Mouse (Mus musculus): ENCODE results near the gene Arl6ip6.

Arl6ip6 gene

DNA sequence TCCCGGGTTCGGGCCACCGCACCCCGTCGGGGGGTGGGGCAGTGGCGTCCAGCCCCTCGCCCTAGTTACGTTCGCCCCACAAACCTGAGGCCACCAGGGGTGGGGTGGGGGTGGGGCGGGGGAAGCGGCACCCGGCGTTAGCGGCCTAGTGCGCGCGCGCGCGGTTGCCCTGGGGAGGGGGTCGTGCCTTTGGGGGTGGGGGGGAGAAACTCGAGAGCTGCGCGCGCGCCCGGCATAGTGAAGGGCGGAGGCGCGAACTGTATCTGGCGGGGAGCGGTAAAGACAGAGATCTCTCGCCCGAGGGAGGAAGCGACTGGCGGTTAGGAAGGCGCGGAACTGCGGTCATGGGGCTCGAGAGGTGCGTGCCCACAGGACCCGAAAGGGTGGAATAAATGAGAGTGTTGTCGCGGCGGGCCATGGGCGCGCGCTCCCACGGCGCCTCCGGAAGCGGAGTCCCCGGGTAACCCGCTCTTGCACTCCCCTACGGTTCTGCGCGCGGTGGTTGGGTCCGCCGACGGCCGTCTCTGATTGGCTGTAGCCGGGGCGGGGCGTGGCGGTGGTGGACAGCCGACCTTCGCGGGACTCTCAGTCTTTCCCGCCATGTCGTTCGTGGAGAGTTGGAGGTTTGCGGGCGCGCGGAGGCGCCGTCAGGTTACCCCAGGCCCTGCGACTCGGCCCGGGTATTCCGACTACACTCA, at the start of gene Arl6ip6:
TSS of gene Arl6ip6 (plus strand) at position 204 of the 698 bp plus-strand sequence.
- peak; percentile 98 for DNase-seq

DNA sequence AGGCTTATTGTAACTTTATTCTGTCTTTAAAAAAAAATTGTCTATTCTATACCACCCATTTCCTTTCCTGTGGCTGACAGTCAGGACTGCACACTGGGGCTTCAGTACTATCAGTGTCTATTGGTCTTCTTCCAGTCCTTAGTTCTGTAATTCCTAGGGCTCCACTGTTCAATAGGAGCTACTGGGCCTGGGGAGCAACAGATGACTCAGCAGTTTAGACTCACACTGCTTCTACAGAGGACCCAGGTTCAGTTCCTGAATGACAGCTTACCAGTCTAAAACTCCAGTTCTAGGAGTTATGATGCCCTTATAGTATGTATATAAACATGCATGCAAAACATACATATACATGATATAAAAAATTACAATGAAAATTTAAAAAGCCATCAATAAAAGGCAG, 44.7 kb upstream of the Arl6ip6 start:
- no peak for DNase-seq

DNA sequence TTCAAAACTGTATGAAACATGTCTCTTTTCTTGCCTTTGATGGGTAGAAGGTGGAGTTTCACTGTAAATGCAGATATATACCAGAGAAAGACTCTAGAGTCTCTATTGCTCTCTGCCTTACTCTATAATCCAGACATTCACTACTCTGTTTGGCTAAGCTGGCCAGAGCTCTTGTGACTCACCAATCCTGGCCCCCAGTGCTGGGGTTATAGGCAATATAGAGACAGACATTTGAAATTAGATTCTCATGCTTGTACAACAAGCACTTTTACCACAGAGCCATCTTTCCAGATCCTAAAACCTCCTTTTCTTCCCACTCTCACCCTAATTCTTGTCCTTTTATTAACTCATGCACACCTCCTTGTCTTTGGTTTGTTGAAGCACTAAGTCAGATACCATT, 17.6 kb upstream of the Arl6ip6 start:
- no peak for DNase-seq

DNA sequence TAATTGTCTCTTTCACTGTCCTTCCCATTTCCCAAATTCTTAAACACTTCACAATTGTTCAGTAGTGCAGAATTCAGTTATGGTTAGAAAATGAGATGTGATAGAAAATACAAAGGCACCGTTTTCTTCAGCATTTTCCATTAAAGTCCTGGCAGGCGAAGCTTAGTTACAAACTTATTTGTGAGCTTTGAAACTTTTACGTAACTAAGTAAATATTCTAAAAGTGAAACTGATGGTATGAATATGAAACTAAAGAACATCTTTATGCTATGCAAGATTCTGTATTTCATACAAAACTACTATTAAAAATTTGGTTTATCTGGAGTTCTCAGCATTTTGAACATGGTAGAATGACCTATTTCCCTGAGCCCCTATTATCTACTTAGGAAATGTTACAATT, 12.6 kb upstream of the Arl6ip6 start:
- no peak for DNase-seq

DNA sequence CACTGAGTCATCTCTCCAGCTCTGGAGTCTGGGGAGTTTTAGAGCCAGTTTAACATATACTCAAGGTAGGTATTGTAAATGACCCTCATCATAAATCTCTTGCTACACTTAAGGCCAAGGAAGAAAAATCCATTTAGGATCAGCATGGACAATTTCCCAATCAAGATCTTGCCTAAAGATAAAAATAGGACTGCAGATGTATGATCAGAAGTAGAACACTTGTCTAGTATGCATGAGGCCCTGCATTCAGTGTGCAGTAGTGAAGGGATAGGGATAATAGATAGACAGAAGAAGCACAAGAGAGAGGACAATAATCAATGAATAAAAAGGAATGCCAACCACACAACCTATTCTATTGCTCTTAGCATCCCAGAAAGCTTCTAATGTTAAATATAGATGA, 11.7 kb upstream of the Arl6ip6 start:
- no peak for DNase-seq

DNA sequence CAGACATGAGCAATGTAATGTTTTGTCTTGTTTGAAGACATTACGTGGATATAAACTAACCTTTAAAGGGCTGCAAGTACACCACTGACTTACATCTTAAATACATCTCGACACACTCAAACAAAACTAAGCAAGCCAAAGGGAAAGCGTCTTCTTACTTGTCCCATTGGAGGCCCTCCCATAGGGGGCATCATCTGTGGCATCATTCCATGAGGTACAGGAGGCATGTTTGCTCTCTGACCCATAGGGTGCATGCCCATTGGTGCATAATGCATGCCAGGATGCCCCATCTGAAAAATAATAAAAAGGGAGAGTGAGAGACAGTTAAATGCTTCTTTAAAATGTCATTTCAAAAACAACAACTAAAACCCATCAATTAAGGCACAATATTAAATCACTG, 1.7 kb upstream of the Arl6ip6 start:
- DNase-seq = no peak

DNA sequence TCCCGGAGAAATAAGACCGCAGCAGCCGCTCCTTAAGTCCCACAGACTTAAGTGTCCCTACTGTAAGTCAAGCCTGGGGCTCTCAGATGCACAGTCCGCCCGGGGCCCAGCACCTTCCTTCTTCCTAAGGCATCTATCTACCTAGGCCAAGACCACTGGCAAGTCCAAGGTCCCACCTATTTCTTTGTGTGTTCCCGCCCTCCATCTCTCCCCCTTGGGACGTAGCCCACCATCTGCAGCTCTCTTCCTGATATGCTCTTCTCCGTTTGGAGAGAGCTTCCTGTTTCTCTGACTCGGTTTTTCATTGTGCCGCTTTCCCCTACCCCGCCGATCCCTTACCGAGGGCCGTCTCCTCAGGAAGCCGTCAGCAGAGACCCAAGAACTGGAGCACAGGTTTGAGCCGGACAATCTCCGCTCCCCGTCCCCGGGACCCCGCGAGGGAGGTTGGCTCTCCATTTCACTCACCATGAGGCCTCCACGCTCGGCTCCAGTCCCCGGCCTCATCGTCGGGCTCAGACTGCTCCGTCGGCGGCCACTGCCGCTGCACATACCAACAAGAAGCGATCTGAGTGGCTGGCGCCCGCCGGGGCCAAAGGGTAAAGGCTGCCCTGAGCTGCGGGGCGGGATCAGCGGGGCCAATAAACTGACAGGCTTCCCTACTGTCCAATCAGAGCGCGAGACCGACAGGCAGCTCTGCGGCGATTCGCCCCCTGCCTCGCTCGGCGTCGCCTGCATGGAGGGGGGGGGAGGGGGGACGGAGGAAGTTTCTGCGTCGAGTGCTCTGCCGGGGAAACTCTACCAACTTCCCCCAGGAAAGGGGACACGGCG, 628 bp upstream of the Arl6ip6 start, which contains the start of gene Prpf40a:
TSS of gene Prpf40a (minus strand) at position 601 of the 828 bp plus-strand sequence.
- DNase-seq = peak; percentile 99

DNA sequence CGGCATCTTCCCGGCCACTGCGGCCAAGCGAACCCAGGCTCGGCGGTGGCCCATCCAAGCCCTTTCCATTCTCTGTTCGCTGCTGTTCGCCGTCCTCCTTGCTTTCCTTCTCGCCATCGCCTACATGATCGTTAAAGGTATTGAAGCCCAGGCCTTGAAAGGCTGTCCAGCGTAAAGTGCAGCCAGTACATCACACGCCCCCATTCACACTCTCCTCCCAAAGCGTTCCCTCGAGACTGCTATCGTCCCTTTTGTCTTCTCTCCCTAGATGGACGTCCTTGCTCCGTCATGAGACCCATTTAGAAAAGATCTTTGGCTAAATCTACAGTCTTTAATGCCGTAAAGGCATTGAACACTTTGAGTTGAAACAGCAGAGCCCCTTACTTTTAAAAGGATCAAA, 860 bp downstream of the Arl6ip6 start:
- no peak for DNase-seq

DNA sequence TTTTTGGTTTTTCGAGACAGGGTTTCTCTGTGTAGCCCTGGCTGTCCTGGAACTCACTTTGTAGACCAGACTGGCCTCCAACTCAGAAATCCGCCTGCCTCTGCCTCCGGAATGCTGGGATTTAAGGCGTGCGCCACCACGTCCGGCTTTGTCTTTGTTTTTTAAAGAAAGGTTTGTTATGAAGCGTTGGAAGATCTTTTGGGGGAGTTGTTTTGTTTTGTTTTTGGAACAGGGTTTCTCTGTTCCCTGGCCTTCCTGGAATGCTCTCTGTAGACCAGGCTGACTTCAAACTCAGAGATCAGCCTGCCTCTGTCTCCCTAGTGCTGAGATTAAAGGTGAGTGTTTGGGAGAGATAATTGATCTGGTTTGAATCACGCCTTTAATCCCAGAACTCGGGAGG, 4.9 kb downstream of the Arl6ip6 start:
- DNase-seq = no peak

DNA sequence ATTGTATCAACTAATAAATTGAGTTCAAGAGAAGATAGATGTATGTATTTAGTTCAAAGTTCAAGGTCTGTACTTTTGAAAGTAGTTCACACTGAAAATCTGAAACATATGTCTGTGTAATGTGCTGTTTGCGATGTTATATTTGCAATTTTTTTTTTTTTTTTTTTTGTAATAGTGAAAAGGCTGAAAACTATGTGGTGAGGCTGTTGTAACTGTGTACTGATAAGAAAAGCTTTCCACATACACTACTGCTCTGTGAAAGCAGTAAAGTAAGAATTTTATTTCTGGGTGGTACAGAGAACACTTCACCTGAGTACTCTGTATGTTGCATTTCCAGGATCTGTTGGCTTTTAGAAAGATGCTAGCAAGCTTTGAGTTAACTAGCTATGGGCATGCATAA, 7.7 kb downstream of the Arl6ip6 start:
- no peak for DNase-seq

DNA sequence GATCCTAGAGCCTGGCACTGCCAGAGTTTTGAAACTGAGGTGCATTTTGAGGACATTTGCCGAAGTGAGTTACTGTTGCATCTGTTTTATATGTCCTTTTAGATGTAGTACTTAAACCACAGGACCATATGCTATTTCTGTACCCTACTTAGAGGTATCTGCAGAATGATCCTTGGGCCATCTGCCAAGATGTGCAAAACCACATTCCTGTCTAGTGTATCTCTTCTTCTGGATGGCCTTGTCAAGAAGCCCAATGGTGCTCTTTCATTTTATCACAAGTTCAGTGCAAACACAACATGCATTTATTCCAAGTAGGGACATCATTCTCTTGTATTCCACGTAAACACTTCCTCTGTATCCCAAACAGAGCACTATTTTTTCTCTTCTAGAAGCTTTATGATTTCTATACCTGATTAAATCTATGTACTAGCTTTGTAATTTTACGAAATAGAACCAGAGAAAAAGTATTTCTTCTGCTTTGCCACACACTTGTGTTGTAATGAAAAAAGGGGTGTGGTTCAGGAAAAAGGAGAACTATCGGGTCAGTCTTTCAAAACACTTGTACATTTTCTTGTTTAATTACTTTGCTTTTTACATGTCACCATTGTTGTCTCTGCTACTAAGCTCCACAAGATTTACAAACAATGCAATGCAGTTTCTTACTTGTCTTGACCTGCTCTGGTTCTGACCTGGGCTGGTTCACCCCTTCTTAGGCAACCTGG, 8.8 kb downstream of the Arl6ip6 start:
- no peak for DNase-seq

DNA sequence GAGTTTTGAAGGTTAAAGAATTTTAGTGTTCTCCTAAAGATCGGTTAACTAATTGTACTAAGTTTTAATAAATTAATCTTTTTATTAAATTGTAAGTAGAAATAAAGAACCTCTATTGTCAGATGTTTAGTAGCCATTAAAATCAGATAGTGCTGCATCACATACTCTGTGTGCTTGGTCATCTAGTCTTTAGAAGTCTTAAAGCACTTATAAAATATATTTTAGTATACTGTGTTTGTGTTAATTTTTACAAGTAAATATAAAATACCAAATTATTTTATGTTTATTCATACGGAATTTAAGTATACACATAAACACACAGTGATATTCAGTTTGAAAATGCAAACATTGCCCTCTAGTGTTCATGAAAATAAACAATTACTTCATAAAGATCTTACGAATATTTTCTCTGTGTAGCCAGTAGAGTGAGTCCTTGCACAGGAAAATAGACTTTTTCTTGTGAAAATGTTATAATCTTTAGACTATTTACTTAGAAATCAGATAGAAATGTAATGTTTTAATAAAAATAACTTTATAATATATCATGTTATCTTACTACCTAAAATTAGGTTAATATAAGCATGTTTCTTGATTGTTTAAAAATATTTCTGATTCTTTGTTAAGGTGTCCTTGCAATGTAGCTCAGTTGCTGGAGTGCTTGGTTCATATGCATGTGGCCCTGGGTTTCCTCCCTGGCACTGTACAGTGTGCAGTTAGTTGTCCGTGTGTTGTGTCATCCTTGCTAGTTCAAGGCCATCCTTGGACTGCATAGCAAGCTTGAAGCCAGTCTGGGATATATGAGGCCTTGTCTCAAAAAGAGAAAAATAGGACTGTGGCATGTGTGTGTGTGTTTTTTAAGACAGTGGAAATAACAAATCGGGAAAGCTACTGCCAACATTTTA, 13.1 kb downstream of the Arl6ip6 start:
- no peak for DNase-seq

DNA sequence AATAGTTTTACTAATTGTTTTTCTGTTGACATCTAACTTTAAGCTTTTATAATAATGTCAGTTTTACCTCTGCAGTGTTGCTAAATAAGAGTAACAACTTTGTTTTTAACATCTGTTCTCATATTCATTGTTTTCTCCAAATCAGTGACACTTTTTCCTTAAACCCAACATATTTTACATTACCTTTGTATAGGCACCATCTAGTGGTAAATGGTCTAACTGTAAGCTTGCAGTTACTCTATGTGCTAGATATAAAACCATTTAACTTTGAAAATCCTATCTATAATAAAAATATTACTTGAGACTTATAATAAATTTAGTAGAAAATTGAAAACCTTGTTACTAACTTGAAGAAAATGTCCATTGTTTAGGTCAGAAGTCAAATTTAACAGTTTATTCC, 15.2 kb downstream of the Arl6ip6 start:
- no peak for DNase-seq

DNA sequence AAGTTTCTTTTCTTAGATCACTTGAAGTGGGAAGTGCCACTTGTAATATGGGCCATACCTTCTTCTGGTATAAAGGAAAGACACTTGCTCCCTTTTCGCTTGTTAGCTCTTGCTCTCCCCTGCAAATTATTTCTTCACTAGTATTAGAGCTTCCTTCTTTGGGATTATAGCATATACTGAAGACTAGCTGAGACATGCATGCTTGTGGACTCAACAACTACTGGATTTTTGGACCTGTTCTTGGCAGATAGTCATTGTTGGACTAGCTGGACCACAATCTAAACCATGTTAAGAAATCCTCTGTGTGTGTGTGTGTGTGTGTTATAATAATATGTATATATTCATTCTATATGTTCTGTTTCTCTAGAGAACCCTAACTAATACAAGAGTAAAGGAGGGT, 22.0 kb downstream of the Arl6ip6 start:
- no peak for DNase-seq

DNA sequence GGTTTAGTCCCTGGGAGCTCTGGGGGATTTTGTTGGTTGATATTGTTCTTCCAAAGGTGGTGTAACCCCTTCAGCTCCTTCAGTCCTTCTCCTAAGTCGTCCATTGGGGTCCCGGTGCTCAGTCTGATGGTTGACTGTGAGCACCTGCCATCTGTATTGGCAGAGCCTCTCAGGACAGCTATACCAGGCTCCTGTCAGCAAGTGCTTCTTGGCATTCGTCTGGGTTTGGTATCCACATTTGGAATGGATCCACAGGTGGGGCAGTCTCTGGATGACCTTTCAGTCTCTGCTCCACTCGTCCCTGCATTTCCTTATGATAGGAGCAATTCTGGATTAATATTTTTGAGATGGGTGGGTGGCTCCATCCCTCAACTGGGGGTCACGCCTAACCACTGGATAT, 30.7 kb downstream of the Arl6ip6 start:
- no peak for DNase-seq

DNA sequence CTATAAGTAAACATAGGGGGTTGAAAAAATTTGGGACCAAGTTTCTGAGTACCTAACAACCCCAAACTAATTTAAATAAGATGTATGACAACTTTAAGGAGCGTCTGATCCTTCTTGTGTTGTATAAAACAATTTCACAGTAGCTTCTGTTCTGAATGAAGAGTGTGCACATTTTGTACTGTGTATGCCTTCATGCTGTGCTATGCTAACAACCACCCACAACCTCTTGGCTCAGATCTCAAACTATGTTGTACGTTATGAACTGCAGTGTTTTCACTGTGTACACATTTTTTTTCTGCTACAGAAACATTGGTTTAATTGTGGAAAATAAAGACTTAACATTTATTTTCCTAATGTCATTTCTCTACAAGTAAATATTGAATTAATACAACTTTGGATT, 65.5 kb downstream of the Arl6ip6 start:
- no peak for DNase-seq
